Mouse (Mus musculus) MEL (cell line): Measurements from ENCODE around the gene Gm6096.

ENCODE experiments used
- CHD1 ChIP-seq: IDR thresholded peaks from 2 replicates; pipeline ENCODE4 v1.6.1; 2012; ENCODE audit warnings: low read depth, mild to moderate bottlenecking, inconsistent platforms, low read length, improper control_type of control experiment
- CTCF ChIP-seq, 3 experiments: IDR thresholded peaks in 2 of 3; conservative IDR thresholded peaks in 1 of 3; 2 replicates each; pipeline ENCODE4 v1.5.1; 2011 to 2012; ENCODE audit warnings: low read length in 3 of 3, low read depth in 2 of 3, mild to moderate bottlenecking in 2 of 3, improper control_type of control experiment in 1 of 3, inconsistent platforms in 1 of 3, mixed read lengths in 1 of 3, moderate library complexity in 1 of 3; ENCODE audit not compliant: control insufficient read depth in 1 of 3, insufficient read depth in 1 of 3, poor library complexity in 1 of 3, severe bottlenecking in 1 of 3
- E2F4 ChIP-seq: IDR thresholded peaks from 2 replicates; pipeline ENCODE4 v1.6.1; 2011; ENCODE audit warnings: low read depth, low read length, improper control_type of control experiment, borderline replicate concordance
- EP300 ChIP-seq, 2 experiments: IDR thresholded peaks; 2 replicates each; pipeline ENCODE4 v1.6.1; 2011; ENCODE audit warnings: improper control_type of control experiment in 2 of 2, low read length in 2 of 2, low read depth in 1 of 2, mild to moderate bottlenecking in 1 of 2
- JUND ChIP-seq: IDR thresholded peaks from 2 replicates; pipeline ENCODE4 v1.6.1; 2011; ENCODE audit warnings: low read depth, mild to moderate bottlenecking, improper control_type of control experiment, low read length
- MAX ChIP-seq: IDR thresholded peaks from 2 replicates; pipeline ENCODE4 v1.6.1; 2011; ENCODE audit warnings: low read length, improper control_type of control experiment
- MYC ChIP-seq: IDR thresholded peaks from 2 replicates; pipeline ENCODE4 v1.6.1; 2011; ENCODE audit warnings: low read depth, mild to moderate bottlenecking, low read length, improper control_type of control experiment, moderate library complexity
- NELFE ChIP-seq: IDR thresholded peaks from 2 replicates; pipeline ENCODE4 v1.6.1; 2011; ENCODE audit warnings: low read depth, low read length, improper control_type of control experiment
- POLR2A ChIP-seq, 2 experiments: IDR thresholded peaks; 2 replicates each; pipeline ENCODE4 v1.6.1; 2011 to 2012; ENCODE audit warnings: low read length in 2 of 2, mild to moderate bottlenecking in 2 of 2, control low read depth in 1 of 2, improper control_type of control experiment in 1 of 2, low read depth in 1 of 2, moderate library complexity in 1 of 2; ENCODE audit not compliant: control insufficient read depth in 1 of 2, insufficient read depth in 1 of 2, poor library complexity in 1 of 2
- RAD21 ChIP-seq: IDR thresholded peaks from 2 replicates; pipeline ENCODE4 v1.6.1; 2011; ENCODE audit warnings: mild to moderate bottlenecking, low read depth, low read length, improper control_type of control experiment
- RCOR1 ChIP-seq: IDR thresholded peaks from 2 replicates; pipeline ENCODE4 v1.6.1; 2012; ENCODE audit warnings: low read depth, mild to moderate bottlenecking, inconsistent platforms, low read length, improper control_type of control experiment
- USF2 ChIP-seq, 2 experiments: IDR thresholded peaks; 2 replicates each; pipeline ENCODE4 v1.6.1; 2011 to 2012; ENCODE audit warnings: improper control_type of control experiment in 2 of 2, low read length in 2 of 2, borderline replicate concordance in 1 of 2, inconsistent platforms in 1 of 2, low read depth in 1 of 2, mild to moderate bottlenecking in 1 of 2; ENCODE audit not compliant: insufficient read depth in 1 of 2
- ZC3H11A ChIP-seq: IDR thresholded peaks from 2 replicates; pipeline ENCODE4 v1.6.1; 2012; ENCODE audit warnings: low read depth, mild to moderate bottlenecking, inconsistent platforms, low read length, improper control_type of control experiment
- ZNF384 ChIP-seq: IDR thresholded peaks from 2 replicates; pipeline ENCODE4 v1.6.1; 2012; ENCODE audit warnings: low read depth, mild to moderate bottlenecking, inconsistent platforms, low read length, improper control_type of control experiment

GRCm38 (mm10) chr7:34208027-34208745, 42.7 kb upstream of the Gm6096 start:
- TF ChIP-seq RAD21 = no peak
- TF ChIP-seq RCOR1 = no peak
- peak; percentile 31 to 40 (median 40); a peak in 4 of 6 replicates for TF ChIP-seq CTCF (IDR thresholded peaks at IDR 0.05 in 2 of 3, conservative IDR thresholded peaks at IDR 0.05 in 1 of 3; ENCODE audit: control insufficient read depth in 1 of 3, insufficient read depth in 1 of 3, low read depth in 2 of 3, low read length in 3 of 3, poor library complexity in 1 of 3, severe bottlenecking in 1 of 3)
- no peak for TF ChIP-seq EP300 (IDR thresholded peaks at IDR 0.05; ENCODE audit: low read depth in 1 of 2, low read length in 2 of 2)
- no peak for TF ChIP-seq MYC
- TF ChIP-seq POLR2A (IDR thresholded peaks at IDR 0.05; ENCODE audit: control insufficient read depth in 1 of 2, insufficient read depth in 1 of 2, low read depth in 1 of 2, low read length in 2 of 2, poor library complexity in 1 of 2) = no peak
- no peak for TF ChIP-seq CHD1
- no peak for TF ChIP-seq ZC3H11A
- TF ChIP-seq E2F4 = no peak
- TF ChIP-seq MAX = no peak
- TF ChIP-seq ZNF384 = no peak
- no peak for TF ChIP-seq USF2 (IDR thresholded peaks at IDR 0.05; ENCODE audit: borderline replicate concordance in 1 of 2, insufficient read depth in 1 of 2, low read depth in 1 of 2, low read length in 2 of 2)
- no peak for TF ChIP-seq JUND
- no peak for TF ChIP-seq NELFE
